Mouse (Mus musculus) pancreas, adult 10 weeks (tissue): ENCODE data around the gene Cdc123. TPM values are rescaled to one million over a fixed set of nuclear protein-coding genes. Genes with fewer than 3 reads are reported as not detected.

Experiments used
- polyA plus RNA-seq: library from polyadenylated mRNA; stranded (reverse); fragments of 350-450 nt; fragmentation: Illumina TruSeq; extraction: RNeasy Lipid Tissue Mini Kit (QIAGEN cat#74804); gene quantifications from one replicate; pipeline ENCODE4 v1.2.3, GENCODE M21; 2015; ENCODE audit warnings: low read depth, low replicate concordance; ENCODE audit not compliant: insufficient read depth

Gene Cdc123
- polyA plus RNA-seq = 28.7 TPM

GRCm38 (mm10) chr2:5844873-5845631 lies at the start of gene Cdc123, which contains the start of gene Nudt5:
Gene Cdc123 (minus strand): TSS chr2:5845164.
Gene Nudt5 (plus strand): TSS chr2:5845019.

GRCm38 (mm10) chr2:5862834-5863233 lies 17.9 kb upstream of the Cdc123 start, which contains the start of gene Gm13199:
Gene Gm13199 (minus strand): TSS chr2:5862934.

Other genes starting within 250 kb of the Cdc123 start
- 1.4 TPM for gene Camk1d, start 130.6 kb downstream of the Cdc123 start, polyA plus RNA-seq
- 2.7 TPM for gene Nudt5, start 145 bp downstream of the Cdc123 start, polyA plus RNA-seq
- gene Gm13199, start 17.8 kb upstream of the Cdc123 start, polyA plus RNA-seq = not detected
- 9.3 TPM for gene Sec61a2, start 50.3 kb upstream of the Cdc123 start, polyA plus RNA-seq
- gene Dhtkd1, start 97.6 kb upstream of the Cdc123 start, polyA plus RNA-seq = 2.7 TPM
- 8.9 TPM for gene Upf2, start 106.3 kb upstream of the Cdc123 start, polyA plus RNA-seq